Mouse (Mus musculus): ENCODE data around the gene Aff1.

DNA sequence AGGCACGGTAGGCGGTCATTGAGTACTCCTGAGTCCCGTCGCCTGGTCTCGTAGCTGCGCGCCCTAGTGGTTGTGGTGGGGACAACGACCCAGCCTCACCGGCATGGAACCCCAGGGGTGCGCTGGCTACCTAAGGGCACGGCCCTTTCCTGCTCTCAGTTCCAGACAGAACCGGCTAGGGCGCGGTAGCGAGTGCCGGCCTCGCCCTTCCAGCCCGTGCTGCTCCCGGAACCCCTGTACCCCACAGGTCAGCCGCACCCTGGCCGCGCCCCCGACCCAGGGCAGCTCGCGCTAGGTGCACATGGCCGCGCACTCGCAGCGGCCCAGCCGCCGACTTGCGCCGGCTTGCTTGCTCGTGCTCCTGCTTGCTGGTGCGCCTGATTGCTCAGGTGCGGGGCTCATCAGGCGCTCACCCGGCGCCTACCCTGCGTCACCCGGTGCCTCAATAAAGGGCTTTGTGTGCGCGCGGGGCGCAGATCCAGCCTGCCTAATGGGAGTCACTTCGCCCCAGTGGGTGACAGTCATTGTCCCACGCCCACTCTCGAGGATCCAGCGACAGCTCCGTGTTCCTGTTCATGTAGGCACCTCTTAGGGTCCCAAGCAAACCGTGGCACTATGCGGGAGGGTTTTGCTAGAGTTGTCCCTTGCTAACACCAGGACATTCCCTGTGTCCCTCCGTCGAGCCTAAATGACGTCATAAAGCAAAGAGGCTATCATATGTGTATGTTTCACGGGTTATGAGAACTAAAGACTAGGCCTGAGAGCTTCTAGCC lies 36.6 kb upstream of the Aff1 start, which contains the start of gene 1700016H13Rik:
- peak; percentile 53 for TF ChIP-seq CTCF (IDR thresholded peaks at IDR 0.05; ENCODE audit: insufficient read depth, low read length)
- 0 out of 2 replicates have a peak, but pooled peaks have one; percentile 23 for TF ChIP-seq POLR2A (IDR thresholded peaks at IDR 0.05; ENCODE audit: borderline replicate concordance, extremely low read depth, low read depth, low read length)

All from lung, adult 2 months (tissue).